Mouse (Mus musculus) midbrain, postnatal 0 days (tissue): ENCODE results near the gene Ccsap. TPM values are rescaled to one million over a fixed set of nuclear protein-coding genes. Genes with fewer than 3 reads are reported as not detected.
"Not testable (repeated sequence)": the region's sequence is repeated elsewhere in the genome, so short reads cannot be mapped to it uniquely, and the experiment has no call there.

Experiments used
- ATAC-seq: fragments of 200-750 bp; cut with Nextera tagmentation; 2 replicates; pipeline ENCODE4 v1.8.0; 2017; ENCODE audit warnings: moderate number of reproducible peaks, mild to moderate bottlenecking, moderate TSS enrichment, moderate library complexity; ENCODE audit not compliant: low FRiP score
- DNase-seq: peaks from one replicate; pipeline ENCODE4 v3.0.0-alpha.2; 2015; ENCODE audit warnings: low spot score
- H3K27ac ChIP-seq: fragments of 300-500 bp; sonication (generic); 2 replicates; pipeline ENCODE4 v1.5.1; 2014; ENCODE audit warnings: low read depth, mild to moderate bottlenecking, low read length, mixed read lengths
- H3K27me3 ChIP-seq: fragments of 300-500 bp; sonication (generic); 2 replicates; pipeline ENCODE4 v1.6.1; 2014; ENCODE audit warnings: low read length, control low read depth, mixed read lengths; ENCODE audit not compliant: insufficient read depth
- H3K36me3 ChIP-seq: fragments of 300-500 bp; sonication (generic); 2 replicates; pipeline ENCODE4 v1.6.1; 2014; ENCODE audit warnings: low read length, control low read depth, mixed read lengths; ENCODE audit not compliant: insufficient read depth
- H3K4me1 ChIP-seq: fragments of 300-500 bp; sonication (generic); 2 replicates; pipeline ENCODE4 v1.6.1; 2014; ENCODE audit warnings: mild to moderate bottlenecking, control low read depth, antibody characterized with exemption, low read length, mixed read lengths; ENCODE audit not compliant: insufficient read depth
- H3K4me2 ChIP-seq: fragments of 300-500 bp; sonication (generic); 2 replicates; pipeline ENCODE4 v1.6.1; 2014; ENCODE audit warnings: low read depth, mild to moderate bottlenecking, low read length, mixed read lengths; ENCODE audit not compliant: poor library complexity, severe bottlenecking
- H3K4me3 ChIP-seq: fragments of 300-500 bp; sonication (generic); 2 replicates; pipeline ENCODE4 v1.5.1; 2014; ENCODE audit warnings: low read depth, mild to moderate bottlenecking, low read length, moderate library complexity
- H3K9ac ChIP-seq: fragments of 300-500 bp; sonication (generic); replicated peaks from 2 replicates; pipeline ENCODE4 v1.6.1; 2014; ENCODE audit warnings: mild to moderate bottlenecking, low read length, moderate library complexity, mixed read lengths; ENCODE audit not compliant: poor library complexity, severe bottlenecking
- H3K9me3 ChIP-seq: fragments of 300-500 bp; sonication (generic); 2 replicates; pipeline ENCODE4 v1.6.1; 2016; ENCODE audit warnings: low read length, control low read depth
- CTCF ChIP-seq: IDR thresholded peaks from 2 replicates; pipeline ENCODE4 v1.5.1; 2016; ENCODE audit warnings: antibody characterized with exemption, mild to moderate bottlenecking
- WGBS: fragments of 180-500 bp; shearing (Covaris S2); extraction: QIAGEN DNeasy Blood & Tissue Kit; methylation state at CpG from one replicate; pipeline ENCODE4 v1.1.7; 2014; 5-methylcytosine and 5-hydroxymethylcytosine counted together
- polyA plus RNA-seq: library from polyadenylated mRNA; unstranded; fragments of >200 nt; fragmentation: Nextera tagmentation; extraction: Ambion mirVana; gene quantifications from 2 replicates; pipeline ENCODE4 v1.2.1, GENCODE M21; 2015
- total RNA-seq: library from RNA; depleted of rRNA; stranded (reverse); fragments of >200 nt; gene quantifications from 2 replicates; pipeline ENCODE4 v1.2.3, GENCODE M21; 2014

The Ccsap gene
- total and polyA plus RNA-seq, 2 experiments from 2014 or later, result 5.5 to 9.9 TPM

- Histone ChIP-seq H3K4me3 (no peak overlapping the region), H3K9ac (no peak overlapping the region), H3K4me2 (no peak overlapping the region), H3K9me3 (no peaks in the 10 kb centered on the region), H3K4me1 (no peaks in the 10 kb centered on the region), H3K36me3 (no peaks in the 10 kb centered on the region; the same call in 1 of the 2 replicates), H3K27ac (no peak overlapping the region), H3K27me3 (no peaks in the 10 kb centered on the region)
- ATAC-seq (no peak), DNase-seq (no peak)
- peak; percentile 23 for TF ChIP-seq CTCF
- WGBS, result 93% methylated on average over 11 of the region's 11 CpGs
These were observed 42.3 kb downstream of the Ccsap start for GRCm38 (mm10) chr8:123817747-123818146.

- Histone ChIP-seq H3K9ac (no peak overlapping the region), H3K4me1 (no peaks in the 10 kb centered on the region), H3K36me3 (no peaks in the 10 kb centered on the region; the same call in 1 of the 2 replicates), H3K4me3 (no peak overlapping the region), H3K27ac (no peak overlapping the region), H3K9me3 (no peaks in the 10 kb centered on the region), H3K27me3 (no peaks in the 10 kb centered on the region), H3K4me2 (no peak overlapping the region)
- WGBS, result 88% methylated on average over 8 of the region's 8 CpGs
- ATAC-seq, result no peak
- DNase-seq, result no peak
- TF ChIP-seq CTCF, result no peak
These were observed 43.1 kb downstream of the Ccsap start for GRCm38 (mm10) chr8:123816939-123817338.

DNA sequence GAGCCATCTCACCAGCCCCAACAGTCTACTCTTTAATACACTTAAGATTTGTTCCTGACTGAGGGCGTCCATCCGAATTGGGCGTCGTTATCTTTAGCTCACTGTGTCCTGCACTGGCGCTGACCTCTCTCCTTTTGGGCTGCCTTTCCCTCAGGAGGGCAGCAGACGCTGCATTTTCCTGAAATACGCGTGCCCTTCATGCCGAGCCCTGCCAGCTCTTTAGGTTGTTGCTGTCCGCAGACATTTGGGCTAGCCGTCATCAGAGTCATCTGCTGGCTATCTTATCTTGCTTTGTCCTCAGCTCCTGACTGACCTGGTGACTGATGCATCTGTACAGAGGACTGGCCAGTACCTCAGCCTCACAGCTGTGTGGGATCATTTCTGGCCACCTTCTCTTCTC lies 44.7 kb downstream of the Ccsap start:
- H3K9ac ChIP-seq, result no peak overlapping the region
- no peaks in the 10 kb centered on the region for H3K27me3 ChIP-seq
- no peaks in the 10 kb centered on the region for H3K9me3 ChIP-seq
- 94% methylated on average over 11 of the region's 11 CpGs for WGBS
- no peak overlapping the region for H3K4me2 ChIP-seq
- DNase-seq (no peak), ATAC-seq (no peak)
- H3K4me3 ChIP-seq, result no peak overlapping the region
- no peak for TF ChIP-seq CTCF
- H3K36me3 ChIP-seq, result no peaks in the 10 kb centered on the region
- no peak overlapping the region for H3K27ac ChIP-seq
- H3K4me1 ChIP-seq, result no peaks in the 10 kb centered on the region

- WGBS, result 88% methylated on average over 4 of the region's 4 CpGs
- no peaks in the 10 kb centered on the region for H3K4me1 ChIP-seq
- H3K27ac ChIP-seq, result no peak overlapping the region
- ATAC-seq (no peak), DNase-seq (no peak)
- H3K4me2 ChIP-seq, result no peak overlapping the region
- H3K9ac ChIP-seq, result no peak overlapping the region
- TF ChIP-seq CTCF, result no peak
- no peaks in the 10 kb centered on the region for H3K9me3 ChIP-seq
- H3K36me3 ChIP-seq, result no peaks in the 10 kb centered on the region
- H3K4me3 ChIP-seq, result no peak overlapping the region
- no peaks in the 10 kb centered on the region for H3K27me3 ChIP-seq
These were observed 46.1 kb downstream of the Ccsap start for GRCm38 (mm10) chr8:123813892-123814266.

DNA sequence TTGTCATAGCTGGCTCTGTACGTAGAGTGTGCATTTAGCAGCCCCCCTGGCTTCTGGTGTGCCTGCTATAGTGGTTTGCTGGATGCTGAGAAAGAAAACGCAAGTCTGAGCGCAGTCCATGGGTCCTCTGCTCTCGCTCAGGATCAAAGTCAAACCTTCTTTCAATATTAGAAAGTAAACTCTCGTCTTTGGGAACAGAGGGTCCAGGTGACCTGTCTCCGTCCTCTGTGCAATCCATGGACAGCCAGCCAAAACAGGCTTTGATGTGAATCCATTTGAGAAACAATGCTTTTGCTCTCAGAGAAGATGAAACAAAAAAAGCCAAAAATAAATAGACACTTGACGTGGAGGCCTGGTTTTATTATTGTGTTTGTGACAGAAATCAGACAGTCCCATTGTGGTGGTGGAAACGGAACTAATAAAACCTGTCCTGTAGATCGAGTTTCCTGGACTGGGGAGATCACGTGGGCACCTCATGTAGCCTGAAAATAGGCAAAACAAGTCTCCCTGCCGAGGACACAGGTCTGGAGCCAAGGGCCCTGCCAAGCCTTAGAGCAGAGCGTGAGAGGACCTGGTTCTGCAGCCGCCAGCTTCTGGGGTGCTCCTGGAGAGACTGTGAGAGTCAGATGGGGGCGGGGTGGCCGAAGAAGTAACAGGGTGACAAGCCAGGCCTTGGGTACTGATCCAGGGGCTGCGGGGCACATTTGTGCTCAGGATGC lies 46.7 kb downstream of the Ccsap start:
- no peak overlapping the region for H3K27ac ChIP-seq
- DNase-seq, result no peak
- no peaks in the 10 kb centered on the region for H3K36me3 ChIP-seq
- ATAC-seq, result no peak
- H3K9ac ChIP-seq, result no peak overlapping the region
- no peak overlapping the region for H3K4me2 ChIP-seq
- 71% methylated on average over 16 of the region's 16 CpGs for WGBS
- no peaks in the 10 kb centered on the region for H3K4me1 ChIP-seq
- TF ChIP-seq CTCF, result no peak
- H3K27me3 ChIP-seq, result no peaks in the 10 kb centered on the region
- H3K4me3 ChIP-seq, result no peak overlapping the region
- H3K9me3 ChIP-seq, result no peaks in the 10 kb centered on the region

- no peak for TF ChIP-seq CTCF
- Histone ChIP-seq H3K27me3 (no peaks in the 10 kb centered on the region), H3K4me3 (no peak overlapping the region), H3K27ac (no peak overlapping the region), H3K4me1 (peaks cover 7% of the 10 kb centered on the region), H3K4me2 (no peak overlapping the region), H3K36me3 (no peaks in the 10 kb centered on the region), H3K9ac (no peak overlapping the region), H3K9me3 (no peaks in the 10 kb centered on the region)
- DNase-seq (no peak), ATAC-seq (no peak)
- 80% methylated on average over 5 of the region's 5 CpGs for WGBS
These were observed 47.8 kb downstream of the Ccsap start for GRCm38 (mm10) chr8:123812227-123812626.

DNA sequence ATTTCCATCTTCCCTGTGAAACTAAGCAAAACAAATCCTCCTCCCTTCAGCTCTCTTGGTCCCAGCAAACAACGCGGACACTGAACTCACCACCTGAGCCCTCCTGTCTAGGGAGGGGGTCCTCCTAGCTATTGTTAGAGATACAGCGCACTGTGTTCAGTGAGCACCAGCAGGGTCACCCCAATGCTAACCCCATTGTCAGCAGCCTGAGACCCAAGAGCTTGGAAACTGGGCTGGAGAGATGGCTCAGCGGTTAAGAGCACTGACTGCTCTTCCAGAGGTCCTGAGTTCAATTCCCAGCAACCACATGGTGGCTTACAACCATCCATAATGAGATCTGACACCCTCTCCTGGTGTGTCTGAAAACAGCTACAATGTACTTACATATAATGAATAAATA lies 50.7 kb downstream of the Ccsap start:
- not testable (repeated sequence) for H3K9me3 ChIP-seq, H3K4me2 ChIP-seq, H3K4me3 ChIP-seq, H3K27ac ChIP-seq, H3K36me3 ChIP-seq, ATAC-seq, H3K27me3 ChIP-seq, H3K4me1 ChIP-seq, H3K9ac ChIP-seq, DNase-seq
- WGBS, result 85% methylated on average over 4 of the region's 4 CpGs
